Mouse (Mus musculus): ENCODE results near the gene Lmtk3.

Gene Lmtk3

DNA sequence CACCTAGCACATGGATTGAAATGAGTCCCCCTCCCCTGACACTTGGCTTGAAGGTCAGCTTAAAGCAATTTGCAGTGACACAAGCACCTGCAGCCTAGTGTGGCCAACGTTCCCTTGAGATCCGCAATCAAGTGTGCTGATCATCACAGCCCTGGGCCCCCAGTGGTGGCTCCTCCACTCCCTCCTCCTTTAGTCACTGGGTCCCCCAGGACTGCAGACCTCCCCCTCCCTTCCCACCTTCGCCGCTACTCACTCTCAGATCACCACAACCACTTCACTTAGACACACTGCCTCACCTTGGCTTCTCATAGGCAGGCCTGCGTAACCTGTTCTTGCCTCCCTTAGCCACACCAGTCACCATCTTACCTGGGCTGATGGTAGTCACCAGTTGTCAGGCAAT is 22.4 kb downstream of the Lmtk3 start:
- no peak for DNase-seq (ENCODE audit: extremely low read depth, low read depth, low spot score)

DNA sequence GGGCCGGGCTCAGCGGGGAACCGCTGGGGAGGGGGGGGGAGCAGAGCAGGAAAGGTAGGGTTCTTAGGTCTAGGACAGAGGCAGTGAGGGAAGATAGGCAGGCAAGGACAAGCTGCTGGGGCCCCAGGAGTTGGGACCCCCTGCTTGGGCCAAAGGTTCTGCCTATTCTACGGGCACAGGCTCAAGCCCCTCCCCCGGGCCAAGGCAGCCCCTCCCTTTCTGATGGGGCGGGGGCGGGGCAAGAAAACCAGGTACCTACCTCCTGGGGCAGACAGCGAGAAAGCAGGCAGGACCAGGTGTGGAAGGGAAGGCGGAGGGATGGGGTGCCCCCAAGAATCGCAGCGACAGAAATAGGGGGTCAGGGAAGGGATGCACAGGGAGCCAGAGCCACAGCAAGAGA is 24.9 kb downstream of the Lmtk3 start:
- no peak for DNase-seq (ENCODE audit: extremely low read depth, low read depth, low spot score)

DNA sequence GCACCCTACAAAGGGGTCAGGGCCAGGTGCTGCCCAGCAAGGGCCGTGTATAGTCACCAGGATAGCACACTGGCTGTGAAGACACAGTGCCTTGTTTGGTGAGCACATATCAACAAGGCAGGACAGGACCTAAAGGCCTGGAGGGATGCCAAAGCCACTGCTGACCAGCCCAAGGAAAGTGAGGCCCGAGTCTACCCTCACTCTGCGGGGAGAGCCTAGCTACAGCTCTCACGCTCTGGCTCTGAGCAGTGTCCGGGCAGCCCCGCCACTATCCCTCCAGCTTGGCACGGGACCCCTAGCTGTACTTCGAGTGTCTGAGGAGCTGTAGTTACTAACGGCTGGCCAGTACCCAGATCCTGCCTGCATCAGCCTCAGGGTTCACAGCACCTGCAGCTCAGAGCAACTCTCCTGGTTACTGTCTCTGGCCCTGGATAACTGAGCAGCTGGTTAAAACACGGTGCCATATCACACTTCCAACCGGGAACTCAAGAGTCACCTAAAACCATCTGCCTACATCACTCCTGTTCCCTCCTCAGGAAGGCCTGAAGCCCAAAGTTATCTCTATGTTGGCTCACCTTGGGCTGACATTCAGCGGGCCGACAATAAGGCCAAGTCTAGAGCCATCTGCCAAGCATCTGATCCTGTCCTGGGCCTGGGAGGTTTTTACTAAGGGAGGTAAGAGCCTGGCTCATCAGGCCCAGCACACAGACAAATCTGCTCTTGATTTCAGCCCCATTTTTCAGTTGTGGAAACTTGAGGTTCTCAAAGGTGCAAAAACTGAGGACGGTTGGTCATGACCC is 25.9 kb downstream of the Lmtk3 start:
- no peak for DNase-seq (ENCODE audit: extremely low read depth, low read depth, low spot score)

DNA sequence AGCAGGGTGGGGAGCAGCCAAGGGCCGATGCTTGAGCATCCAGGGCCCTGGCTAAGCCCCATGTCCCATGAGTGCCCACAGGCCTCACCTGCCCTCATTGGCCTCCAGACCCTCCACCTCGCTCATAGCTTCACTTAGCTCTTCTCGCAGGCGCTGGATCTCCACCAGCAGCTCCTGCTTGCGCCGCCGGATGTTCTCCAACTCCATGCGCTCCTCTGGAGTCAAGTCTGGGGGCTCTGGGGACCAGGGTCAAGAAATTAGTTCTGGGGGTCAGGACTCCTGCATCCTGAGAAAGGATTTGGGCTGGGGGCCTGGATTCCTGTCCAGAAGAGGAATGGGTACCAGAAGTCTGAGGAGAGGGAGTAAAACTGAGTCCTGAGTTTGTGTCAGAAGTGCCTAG is 29.4 kb downstream of the Lmtk3 start:
- no peak for DNase-seq (ENCODE audit: extremely low read depth, low read depth, low spot score)

DNA sequence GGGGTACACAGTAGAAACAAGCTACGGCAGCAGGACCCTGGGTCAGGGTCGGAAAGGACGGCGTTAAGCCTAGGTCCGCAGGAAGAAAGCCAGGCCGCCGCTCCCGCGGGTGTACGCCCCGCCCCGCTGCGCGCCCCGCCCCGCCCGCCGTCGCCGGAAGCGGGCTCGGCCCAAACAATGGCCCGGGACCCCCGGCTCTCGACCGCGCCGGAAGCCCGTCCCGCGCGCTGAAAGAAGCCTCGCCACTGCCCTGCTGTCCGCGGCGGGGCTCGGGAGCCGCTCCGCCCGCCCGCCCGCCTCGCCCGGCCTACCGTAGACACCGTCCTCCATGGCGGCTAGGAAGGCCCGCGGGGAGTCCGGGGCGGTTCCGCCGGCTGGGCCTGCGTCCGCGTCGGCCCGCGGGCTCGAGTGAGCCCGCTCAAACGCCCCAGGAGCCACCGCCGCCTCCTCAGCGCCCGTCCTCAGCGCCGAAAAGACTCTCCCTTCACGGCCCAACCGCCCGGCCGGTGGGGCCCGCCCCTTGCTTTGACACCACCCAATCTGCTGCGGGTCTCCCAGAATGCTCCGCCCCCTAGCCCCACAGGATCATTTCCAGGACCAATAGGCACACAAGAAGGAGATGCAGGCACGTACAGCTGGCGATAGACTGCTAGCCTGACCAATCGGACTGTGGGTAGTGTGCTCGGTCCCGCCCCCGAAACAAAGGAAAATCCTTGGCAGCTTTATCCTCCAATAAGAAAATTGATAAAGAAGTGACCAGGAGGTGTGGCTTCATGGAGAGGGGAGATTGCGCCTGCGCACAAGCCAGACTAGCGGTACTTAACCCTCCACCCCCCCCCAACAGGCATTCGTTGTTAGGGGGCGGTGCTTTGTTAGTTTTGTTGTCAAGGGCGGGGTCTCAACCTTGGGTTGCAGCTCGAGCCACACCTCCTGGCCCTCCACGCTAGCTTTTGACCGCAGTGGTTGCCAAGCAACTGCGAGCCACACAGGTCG is 30.5 kb downstream of the Lmtk3 start, which contains the start of gene Cyth2:
Cyth2 (minus strand) TSS at position 795 of the 993 bp plus-strand sequence.
- peak; percentile 97 for DNase-seq (ENCODE audit: extremely low read depth, low read depth, low spot score)

DNA sequence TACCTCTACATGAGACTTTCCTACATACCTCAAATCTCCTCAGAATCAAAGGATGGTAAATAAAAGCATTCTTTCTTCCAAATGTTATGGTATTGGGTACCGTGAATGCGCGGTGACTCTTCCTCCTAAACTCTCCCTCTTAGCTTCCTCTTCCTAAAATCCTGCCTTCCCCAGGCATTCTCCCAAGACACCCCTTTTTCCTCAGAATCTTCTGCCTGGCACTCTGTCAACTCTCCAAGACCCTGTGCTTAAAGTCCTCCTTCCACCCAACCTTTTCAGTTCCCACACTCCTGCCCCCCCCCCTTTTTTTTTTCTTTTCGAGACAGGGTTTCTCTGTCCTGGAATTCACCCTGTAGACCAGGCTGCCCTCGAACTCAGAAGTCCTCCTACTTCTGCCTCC is 31.3 kb downstream of the Lmtk3 start:
- DNase-seq (ENCODE audit: extremely low read depth, low read depth, low spot score): no peak

DNA sequence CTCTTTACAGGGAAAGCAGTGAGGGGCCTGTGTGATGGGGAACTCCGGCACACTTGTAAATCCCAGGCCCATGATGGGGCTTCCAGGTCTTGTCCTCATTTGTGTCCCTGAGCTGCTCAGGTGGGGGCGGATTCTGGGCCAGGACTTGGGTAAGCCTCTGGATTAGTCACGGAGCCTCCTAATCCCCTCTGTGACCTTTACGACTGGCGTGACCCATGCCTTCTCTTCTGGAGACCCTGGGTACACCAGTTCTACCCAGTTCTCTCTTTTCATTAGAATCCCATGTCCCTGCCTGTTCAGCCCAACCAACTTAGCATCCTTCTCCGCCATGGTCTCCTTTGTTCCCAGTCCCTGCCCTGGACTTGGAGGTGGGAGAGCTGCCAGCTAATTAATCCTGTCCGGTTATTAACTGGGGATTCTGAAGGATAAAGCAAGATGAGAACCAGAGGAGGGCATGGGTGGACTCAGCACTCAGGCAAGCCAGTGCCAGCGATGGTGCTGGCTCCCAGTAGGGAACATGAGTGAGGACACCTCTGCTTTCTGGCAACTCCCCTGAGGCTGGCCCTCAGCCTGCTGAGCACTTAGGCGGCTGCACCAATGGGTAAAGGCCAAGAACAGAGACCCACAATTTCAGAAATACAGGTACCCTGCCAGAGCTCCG is 31.9 kb downstream of the Lmtk3 start:
- no peak for DNase-seq (ENCODE audit: extremely low read depth, low read depth, low spot score)

DNA sequence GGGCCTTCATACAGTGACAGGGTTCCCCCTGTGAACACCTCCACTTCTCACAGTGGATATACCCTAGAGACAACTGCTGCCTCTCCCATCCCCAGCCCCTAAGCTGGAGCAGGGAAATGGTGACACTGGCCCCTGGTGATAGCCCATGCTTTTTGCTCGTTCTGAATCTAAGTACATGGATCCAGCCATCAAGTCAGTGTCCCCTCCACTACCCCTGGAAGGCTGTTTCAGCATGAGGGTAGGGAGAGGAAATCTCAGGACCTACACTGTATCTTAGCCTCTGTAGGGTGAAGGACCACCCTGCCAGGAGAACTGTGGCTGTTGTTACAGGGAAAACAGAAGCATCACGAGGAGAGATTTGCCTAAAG is 32.4 kb downstream of the Lmtk3 start:
- DNase-seq (ENCODE audit: extremely low read depth, low read depth, low spot score): no peak

DNA sequence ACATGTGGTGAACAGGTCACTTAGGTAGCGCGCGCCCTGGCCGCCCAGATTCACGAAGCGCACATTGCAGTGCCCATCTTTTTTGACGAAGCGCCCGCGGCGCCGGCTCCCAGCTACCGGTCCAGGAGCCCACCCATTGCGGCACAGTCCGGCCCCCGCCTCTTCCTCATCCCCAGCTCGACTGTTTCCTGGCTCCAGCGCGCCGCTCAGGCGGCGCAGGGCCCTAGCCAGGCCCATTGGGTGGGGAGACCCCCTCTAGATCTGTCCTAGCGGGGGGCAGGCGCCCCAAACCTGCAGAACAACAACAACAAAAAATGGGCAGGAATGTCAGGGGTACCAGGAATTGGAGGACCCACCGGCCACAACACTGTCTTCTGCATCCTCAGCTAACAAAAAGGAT is 36.3 kb downstream of the Lmtk3 start:
- DNase-seq (ENCODE audit: extremely low read depth, low read depth, low spot score): no peak

DNA sequence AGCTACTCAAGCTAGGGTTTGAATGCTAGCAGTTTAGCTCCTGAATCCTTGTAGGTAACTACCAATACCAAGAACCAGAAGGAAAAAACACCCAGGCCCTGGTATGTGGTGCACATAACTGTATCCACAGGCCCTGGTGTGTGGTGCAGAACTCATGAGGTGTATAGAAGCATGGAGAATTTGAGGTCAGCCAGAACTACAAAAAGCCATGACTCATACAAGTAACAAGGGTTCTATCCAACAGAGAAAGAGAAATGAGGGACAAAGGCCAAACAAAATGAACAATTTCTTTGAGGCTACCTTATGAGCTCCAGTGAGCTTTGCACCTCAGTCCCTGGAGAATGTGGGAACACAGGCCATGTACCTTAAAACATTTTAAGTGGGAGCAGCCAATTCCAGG is 37.4 kb downstream of the Lmtk3 start:
- no peak for DNase-seq (ENCODE audit: extremely low read depth, low read depth, low spot score)

DNA sequence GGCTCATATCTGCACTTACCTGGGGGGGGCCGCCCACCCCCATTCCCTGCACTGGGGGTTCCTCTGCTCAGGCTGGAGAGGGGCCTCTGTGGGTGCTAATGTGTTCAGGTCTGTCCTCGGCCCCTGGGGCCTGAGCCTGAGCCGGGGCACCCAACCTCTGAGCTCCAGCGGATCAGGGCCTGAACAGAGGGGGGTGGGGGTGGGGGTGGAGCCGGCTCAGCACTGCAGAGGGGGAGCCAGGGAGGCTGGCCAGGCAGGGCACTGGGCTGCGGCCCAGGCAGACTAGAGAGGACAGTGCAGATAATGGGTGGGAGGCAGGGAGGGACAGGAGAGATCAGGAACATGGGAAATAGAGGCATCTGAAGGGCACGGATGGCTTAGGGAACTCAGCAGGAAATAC is 41.1 kb downstream of the Lmtk3 start, which contains the start of gene Kcnj14:
Kcnj14 (minus strand) TSS at position 185 of the 400 bp plus-strand sequence.
- no peak for DNase-seq (ENCODE audit: extremely low read depth, low read depth, low spot score)

DNA sequence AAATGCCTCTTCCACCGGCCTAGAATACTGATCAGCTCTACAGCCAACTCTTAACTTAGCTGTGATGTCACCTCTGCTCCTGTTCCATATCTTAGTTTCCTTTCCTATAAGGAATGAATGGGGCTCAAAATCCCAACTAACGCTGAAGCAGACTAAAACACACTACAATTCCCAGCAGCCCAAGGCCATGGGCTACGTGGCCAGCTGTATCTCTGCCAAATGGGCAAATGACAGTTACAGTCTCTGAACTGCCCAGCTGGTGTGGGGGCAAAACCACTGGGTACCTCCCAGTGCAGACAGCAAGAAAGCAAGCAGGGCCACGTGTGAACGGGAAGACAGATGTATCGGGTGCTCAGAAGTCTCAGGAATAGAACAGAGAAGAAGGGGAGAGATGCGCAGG is 43.1 kb downstream of the Lmtk3 start:
- no peak for DNase-seq (ENCODE audit: extremely low read depth, low read depth, low spot score)

DNA sequence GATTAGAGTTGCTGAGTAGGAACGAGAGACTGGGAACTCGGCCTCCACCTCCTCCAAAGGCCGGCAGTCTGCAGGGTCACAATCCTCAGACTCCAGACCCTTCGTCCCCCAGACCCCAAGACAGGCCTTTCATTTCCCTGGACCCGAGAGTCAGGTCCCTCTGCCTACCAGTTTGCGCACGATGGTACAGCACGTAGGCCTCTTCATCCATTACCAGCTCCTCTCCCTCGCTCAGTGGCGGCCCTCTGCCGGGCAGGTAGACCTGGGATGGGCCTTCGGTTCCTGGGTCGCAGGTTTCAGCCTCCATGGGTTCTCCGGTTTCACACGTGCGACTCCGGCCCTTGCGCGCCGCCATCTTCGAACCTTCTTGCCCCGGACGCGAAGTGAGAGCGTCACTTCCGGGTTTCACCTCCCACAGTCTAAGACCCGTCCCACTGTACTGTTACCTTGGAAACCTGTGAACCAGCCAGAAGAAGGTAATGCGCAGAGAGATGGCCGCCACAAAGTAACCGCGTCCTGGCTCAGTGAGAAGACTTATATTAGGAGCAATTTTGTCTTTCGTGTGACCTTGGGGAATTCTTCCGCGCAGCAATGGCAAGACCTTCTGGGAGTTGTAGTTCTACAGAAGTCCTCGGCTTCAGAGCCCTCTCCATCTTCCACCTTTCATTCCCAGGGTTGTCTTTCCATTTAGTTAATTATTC is 47.0 kb downstream of the Lmtk3 start, which contains the start of gene Grwd1:
Grwd1 (minus strand) TSS at position 518 of the 701 bp plus-strand sequence.
- DNase-seq (ENCODE audit: extremely low read depth, low read depth, low spot score): no peak

DNA sequence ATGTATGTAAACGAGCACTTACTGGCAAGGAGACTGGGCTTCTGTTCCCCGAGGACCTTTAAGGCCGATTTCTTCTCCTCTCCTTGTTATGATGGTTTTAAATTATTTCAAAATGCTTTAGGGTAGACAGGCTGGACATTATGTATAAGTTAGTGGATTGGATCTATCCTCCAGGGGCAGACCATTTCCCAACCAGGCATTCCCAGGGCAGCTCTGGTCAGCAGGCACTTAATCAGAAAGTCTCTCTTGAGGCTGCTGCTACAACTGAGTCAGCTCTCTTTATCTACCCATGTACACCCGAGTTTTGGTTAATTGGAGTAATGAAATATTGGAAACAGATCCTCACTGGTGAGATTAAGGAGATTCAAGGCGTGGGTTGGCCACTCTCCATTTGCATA is 47.6 kb downstream of the Lmtk3 start:
- DNase-seq (ENCODE audit: extremely low read depth, low read depth, low spot score): no peak

DNA sequence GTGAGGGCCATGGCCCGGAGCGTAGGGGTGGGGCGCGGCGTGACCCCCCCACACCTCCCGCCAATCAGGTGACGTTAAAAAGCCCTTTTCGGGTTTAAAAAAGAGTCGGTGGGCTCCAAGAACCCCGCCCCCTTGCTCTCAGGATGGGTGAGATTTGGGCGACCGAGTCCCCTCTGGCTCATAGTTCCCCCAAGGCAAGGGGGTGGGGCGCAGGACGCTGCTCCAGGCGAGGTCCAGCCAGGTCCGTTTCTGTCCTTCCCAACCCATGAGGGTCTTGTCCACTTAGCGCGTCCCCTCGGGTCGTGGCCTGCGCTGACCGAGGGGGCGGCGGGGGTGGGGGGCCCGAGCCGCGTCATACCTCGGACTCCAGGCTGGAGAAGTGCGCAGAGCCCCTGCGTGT is 48.9 kb downstream of the Lmtk3 start:
- DNase-seq (ENCODE audit: extremely low read depth, low read depth, low spot score): no peak

DNA sequence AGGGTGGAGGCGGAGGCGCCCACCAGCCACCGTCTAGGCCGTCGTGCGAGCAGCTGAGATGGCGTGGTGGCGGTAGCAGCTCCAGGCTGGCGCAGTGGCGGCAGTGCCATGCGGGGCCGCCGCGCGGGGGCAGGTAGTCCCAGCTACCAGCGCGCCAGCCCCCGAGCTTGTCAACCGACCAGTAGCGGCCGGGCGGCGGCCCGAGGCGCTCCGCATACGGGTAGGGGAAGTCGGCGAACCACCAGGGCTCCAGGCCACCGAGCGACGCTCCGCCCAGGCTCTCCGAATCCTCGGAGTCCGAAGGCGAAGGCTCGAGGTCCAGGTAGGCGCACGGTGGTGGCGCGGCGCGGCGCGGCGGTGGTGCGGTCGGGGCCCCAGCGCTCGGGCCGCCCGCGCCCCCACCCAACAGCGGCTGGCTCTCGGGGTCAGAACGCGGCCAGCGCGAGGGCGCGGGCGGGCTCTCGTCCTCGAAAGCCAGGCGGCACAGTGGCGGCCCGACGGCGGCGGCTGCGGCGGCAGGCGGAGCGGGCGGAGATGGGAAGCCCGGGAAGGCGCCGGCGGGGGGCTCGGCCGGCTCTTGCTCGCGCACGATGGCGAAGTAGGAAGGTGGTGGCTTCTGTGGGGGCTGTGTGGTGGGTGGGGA is 49.7 kb downstream of the Lmtk3 start:
- DNase-seq (ENCODE audit: extremely low read depth, low read depth, low spot score): no peak

DNA sequence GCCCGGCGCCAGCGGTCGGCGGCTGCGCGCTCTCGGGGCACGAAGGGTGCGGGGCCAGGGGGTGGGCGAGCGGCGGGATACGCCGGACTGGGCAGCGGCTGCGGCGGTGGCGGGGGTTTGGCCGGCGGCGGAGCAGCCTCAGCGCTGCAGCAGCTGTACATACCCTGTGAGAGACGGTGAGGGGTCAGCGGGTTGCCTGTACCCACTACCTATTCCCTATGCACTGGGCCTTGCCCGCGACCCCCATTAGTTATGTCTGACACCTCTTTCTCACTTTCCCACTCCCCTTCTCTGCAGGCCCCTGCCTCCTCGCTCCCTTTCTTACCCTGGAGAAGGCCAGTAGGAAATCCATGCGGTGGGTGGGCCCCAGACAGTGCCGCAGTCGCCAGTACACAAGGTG is 50.4 kb downstream of the Lmtk3 start:
- DNase-seq (ENCODE audit: extremely low read depth, low read depth, low spot score): no peak

DNA sequence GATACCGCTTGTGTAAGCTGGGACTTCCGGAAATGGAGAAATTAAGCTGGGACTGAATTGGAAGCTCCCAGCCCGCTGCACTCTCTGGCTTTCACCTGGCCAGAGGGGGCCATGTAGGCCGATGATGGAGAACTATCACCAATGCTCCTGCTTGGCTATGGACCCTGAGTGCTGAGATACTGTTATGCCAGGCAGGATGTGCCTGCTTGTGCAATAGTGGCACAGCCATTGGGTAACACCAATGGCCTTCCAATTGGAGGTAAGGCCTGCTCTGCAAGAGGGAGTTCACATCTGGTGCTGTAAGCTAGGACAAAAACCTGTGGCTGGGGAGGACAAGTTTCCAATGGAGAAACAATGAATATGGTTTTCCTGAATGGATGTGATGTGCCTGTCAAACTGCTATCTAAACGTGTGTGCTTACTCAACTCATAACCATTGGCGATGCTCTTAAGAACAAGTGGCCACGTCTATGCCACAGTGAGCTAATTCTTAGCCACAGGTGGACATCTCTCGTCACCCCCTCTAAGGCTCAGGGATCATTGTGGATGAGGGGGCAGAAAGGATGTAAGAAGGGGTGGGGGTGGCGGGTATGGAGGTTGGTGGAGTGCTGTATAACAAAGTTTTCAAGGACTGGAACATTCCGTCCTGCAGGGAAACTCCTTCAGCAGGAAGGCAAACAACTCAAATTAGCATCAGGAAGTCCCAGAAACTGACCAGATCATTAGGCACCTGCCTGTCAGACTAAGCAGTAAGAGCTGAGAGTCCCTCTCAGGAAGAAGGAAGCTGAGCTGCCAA is 59.6 kb downstream of the Lmtk3 start:
- DNase-seq (ENCODE audit: extremely low read depth, low read depth, low spot score): no peak

DNA sequence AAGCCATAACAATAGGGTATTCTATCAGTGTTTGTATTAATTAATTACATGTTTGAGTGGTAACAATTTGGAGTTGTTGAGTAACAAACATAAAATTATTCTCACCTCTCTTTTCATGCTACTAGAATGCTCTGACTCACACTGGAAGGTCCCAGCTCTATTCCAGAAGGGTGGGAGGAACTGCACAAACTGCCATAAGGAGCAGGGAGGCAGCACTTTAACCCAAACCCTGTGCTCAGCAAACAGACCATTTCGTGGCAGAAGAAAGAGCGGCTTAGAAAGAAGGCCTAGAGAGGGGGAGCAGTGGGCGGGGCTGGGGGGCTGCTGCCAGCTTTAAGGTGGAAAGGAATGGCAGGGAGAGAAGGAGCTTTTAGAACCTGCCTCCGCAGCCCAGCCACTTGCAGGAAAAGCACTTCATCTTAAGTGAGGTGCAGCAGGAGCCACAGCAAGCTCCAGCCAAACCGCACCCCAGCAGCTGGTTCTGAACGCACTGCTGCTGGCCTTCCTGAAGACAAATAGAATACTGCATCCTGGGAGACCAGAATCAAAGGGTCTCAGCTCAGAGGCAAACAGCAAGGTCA is 65.0 kb downstream of the Lmtk3 start:
- DNase-seq (ENCODE audit: extremely low read depth, low read depth, low spot score): no peak
